Mouse (Mus musculus) embryonic facial prominence, embryonic 15.5 days (tissue): ENCODE data around the gene Bin2. TPM values are rescaled to one million over a fixed set of nuclear protein-coding genes. Genes with fewer than 3 reads are reported as not detected.
A peak's percentile ranks its signal among the peaks of the same experiment; 100 is the strongest.
"Not testable (repeated sequence)": the region's sequence is repeated elsewhere in the genome, so short reads cannot be mapped to it uniquely, and the experiment has no call there.

Source experiments
- ATAC-seq: fragments of 200-750 bp; cut with Nextera tagmentation; 2 replicates; pipeline ENCODE4 v1.8.0; 2017; ENCODE audit warnings: low read depth, moderate TSS enrichment; ENCODE audit not compliant: insufficient number of reproducible peaks, low FRiP score, low TSS enrichment
- H3K27ac ChIP-seq: fragments of 300-500 bp; sonication (generic); replicated peaks from 2 replicates; pipeline ENCODE4 v1.5.1; 2015; ENCODE audit warnings: mild to moderate bottlenecking, inconsistent platforms
- H3K27me3 ChIP-seq: fragments of 300-500 bp; sonication (generic); 2 replicates; pipeline ENCODE4 v1.6.1; 2015; ENCODE audit warnings: inconsistent platforms
- H3K36me3 ChIP-seq: fragments of 300-500 bp; sonication (generic); 2 replicates; pipeline ENCODE4 v1.6.1; 2015; ENCODE audit warnings: mild to moderate bottlenecking, inconsistent platforms
- H3K4me1 ChIP-seq: fragments of 300-500 bp; sonication (generic); 2 replicates; pipeline ENCODE4 v1.6.1; 2015; ENCODE audit warnings: inconsistent platforms
- H3K4me2 ChIP-seq: fragments of 300-500 bp; sonication (generic); replicated peaks from 2 replicates; pipeline ENCODE4 v1.6.1; 2015; ENCODE audit warnings: mild to moderate bottlenecking, inconsistent platforms
- H3K4me3 ChIP-seq: fragments of 300-500 bp; sonication (generic); replicated peaks from 2 replicates; pipeline ENCODE4 v1.5.1; 2015; ENCODE audit warnings: mild to moderate bottlenecking, inconsistent platforms
- H3K9ac ChIP-seq: fragments of 300-500 bp; sonication (generic); 2 replicates; pipeline ENCODE4 v1.6.1; 2015; ENCODE audit warnings: inconsistent platforms
- H3K9me3 ChIP-seq: fragments of 300-500 bp; sonication (generic); replicated peaks from 2 replicates; pipeline ENCODE4 v1.6.1; 2016; ENCODE audit warnings: inconsistent platforms
- WGBS: fragments of 180-500 bp; shearing (Covaris S2); methylation state at CpG from one replicate; pipeline ENCODE4 v1.1.7; 2015; 5-methylcytosine and 5-hydroxymethylcytosine counted together
- polyA plus RNA-seq: library from polyadenylated mRNA; unstranded; fragments of >200 nt; fragmentation: Nextera tagmentation; extraction: Ambion mirVana; gene quantifications from 2 replicates; pipeline ENCODE4 v1.2.1, GENCODE M21; 2015

Gene Bin2
- polyA plus RNA-seq, 1 experiment from 2014 or later, result 5.2 TPM

DNA sequence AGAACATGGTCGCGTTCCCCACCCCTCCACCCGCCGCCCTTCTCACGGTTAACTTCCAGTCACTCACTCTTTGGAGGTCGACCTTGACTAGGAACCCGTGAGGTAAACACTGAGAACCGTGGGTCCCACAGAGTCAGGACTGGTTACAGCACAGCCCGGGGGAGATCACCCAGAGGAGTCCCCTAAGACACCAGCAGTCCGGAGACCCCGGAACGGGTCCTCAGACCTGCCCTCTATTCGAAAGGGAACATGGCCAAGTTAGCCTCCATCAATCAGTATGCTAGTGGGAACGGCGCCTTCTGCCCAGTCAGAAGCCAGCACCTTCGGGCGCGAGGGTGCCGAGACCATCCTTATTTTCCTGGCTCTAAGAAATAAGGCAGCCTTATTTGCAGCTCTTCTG lies 53.1 kb downstream of the Bin2 start:
- H3K4me2 ChIP-seq, result peak overlapping the region; percentile 82
- peak overlapping the region; percentile 97 for H3K4me3 ChIP-seq
- under 1% methylated on average over 19 of the region's 19 CpGs for WGBS
- H3K9ac ChIP-seq, result peak overlapping the region; percentile 84
- H3K4me1 ChIP-seq, result peaks cover 23% of the 10 kb centered on the region
- no peak for ATAC-seq
- peak overlapping the region; percentile 99 for H3K27ac ChIP-seq
- peaks cover 31% of the 10 kb centered on the region for H3K36me3 ChIP-seq
- H3K27me3 ChIP-seq, result no peaks in the 10 kb centered on the region
- no peaks in the 10 kb centered on the region for H3K9me3 ChIP-seq

DNA sequence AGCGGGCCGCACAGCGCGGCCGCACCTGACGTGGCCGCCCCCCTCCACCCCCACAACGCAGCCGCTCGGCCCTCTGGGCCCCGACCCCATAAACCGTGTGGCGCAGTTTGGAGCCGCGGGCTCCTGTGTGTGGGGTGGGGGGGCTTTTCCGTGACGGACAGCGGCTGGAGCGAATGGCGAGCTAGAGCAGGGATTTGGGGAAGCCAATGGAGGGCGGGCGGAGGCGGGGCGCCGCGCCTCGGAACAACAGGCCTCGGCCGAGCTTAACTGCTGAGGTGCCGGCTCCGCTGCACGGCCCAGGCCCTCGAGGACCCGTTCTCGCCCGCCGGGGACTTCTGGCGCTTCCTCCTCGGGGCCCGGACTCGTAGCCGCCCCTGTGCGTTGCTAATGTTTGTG lies 53.5 kb downstream of the Bin2 start:
- Histone ChIP-seq H3K27ac (peak overlapping the region; percentile 99), H3K27me3 (no peaks in the 10 kb centered on the region), H3K4me3 (peak overlapping the region; percentile 97), H3K4me1 (peaks cover 23% of the 10 kb centered on the region), H3K9ac (peak overlapping the region; percentile 84), H3K4me2 (peak overlapping the region; percentile 82), H3K36me3 (peaks cover 31% of the 10 kb centered on the region), H3K9me3 (no peaks in the 10 kb centered on the region)
- under 1% methylated on average over 41 of the region's 43 CpGs for WGBS
- ATAC-seq, result peak; percentile 84

DNA sequence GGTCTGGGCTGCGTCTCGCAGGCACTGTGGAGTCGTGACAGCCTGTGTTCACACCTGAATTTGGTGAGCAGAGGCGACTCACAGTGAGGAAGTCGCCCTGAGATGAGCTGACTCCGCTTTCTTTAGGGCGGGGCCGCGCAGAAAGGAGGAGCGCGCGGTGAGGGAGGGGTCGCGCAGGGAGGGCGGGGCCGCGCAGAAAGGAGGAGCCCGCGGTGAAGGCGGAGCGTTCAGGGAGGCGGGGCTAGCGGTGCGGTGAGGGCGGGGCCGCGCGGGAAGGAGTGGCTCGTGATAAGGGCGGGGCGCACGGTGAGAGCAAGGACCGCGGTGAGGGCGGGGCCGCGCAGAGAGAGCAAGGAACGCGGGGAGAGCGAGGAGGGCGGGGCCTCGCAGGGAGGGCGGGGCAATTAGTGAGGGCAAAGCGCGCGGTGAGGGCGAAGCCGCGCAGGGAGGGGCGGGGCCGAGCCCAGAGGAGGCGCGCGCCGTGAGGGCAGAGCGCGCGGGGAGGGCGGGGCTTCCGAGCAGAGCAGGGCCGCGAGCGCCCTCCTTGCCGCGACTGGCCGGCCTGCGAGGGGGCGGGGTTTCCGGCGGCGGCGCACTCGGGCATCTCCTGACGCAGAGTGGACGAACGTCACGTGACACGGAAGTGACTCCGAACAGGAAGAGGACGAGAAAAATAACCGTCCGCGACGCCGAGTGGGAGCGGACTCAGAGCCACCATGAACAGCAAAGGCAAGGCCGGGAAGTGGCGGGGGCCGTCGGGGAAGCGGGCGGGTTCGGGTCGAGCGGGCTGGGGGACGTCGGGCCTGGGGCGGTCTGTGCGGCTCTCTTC lies 54.1 kb downstream of the Bin2 start, which contains the start of gene Dazap2:
Dazap2 (plus strand) TSS at position 354 of the 829 bp plus-strand sequence.
- peak; percentile 91 for ATAC-seq
- no peaks in the 10 kb centered on the region for H3K27me3 ChIP-seq
- H3K4me3 ChIP-seq, result peak within 1 kb of the TSS; percentile 97
- H3K9me3 ChIP-seq, result no peaks in the 10 kb centered on the region
- H3K36me3 ChIP-seq, result peaks cover 25% of the 10 kb centered on the region
- H3K4me1 ChIP-seq, result peaks cover 23% of the 10 kb centered on the region
- under 1% methylated on average over 85 of the region's 99 CpGs for WGBS
- peak within 1 kb of the TSS; percentile 84 for H3K9ac ChIP-seq
- peak within 1 kb of the TSS; percentile 87 for H3K4me2 ChIP-seq
- peak within 1 kb of the TSS; percentile 99 for H3K27ac ChIP-seq

DNA sequence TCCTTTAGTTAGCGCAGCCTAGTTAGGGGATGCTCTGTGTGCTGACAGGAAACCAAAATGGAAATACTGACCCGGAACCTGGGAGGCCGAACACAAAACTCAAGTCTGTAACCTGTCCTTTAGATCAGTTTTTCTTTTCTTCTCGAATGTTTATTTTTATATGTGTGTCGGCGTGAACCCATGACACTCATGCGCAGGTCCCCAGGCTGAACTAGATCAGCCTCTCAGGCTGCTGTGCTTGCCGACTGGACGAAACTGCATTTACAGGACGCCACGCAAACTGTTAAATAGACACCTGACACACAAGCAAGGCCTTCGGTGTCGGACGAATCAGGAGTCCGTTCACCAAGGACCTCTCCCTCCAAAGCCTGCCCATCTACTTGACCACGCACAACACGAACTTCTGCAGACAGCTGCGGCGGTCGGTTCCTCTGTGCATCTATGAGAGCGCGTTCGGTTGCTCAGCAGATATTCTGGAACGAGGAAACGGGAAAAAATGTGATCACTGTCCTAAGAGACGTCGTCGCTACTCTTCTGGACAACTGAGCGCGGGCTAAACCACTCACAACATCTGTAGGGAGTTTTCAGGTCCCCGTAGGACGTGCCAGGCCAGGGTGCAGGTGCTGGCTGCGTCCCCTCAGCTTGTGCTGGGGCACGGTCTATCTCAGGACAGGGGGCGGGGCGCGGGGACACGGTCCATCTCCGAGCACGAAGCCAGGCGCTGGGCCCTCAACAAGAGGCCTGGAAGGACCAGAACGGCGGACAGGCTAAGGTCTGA lies 54.9 kb downstream of the Bin2 start:
- peak overlapping the region; percentile 63 for H3K27ac ChIP-seq
- H3K4me3 ChIP-seq, result peak overlapping the region; percentile 97
- H3K4me1 ChIP-seq, result peaks cover 23% of the 10 kb centered on the region
- ATAC-seq, result peak; percentile 11
- H3K27me3 ChIP-seq, result no peaks in the 10 kb centered on the region
- peak overlapping the region; percentile 87 for H3K4me2 ChIP-seq
- 11% methylated on average over 43 of the region's 43 CpGs for WGBS
- H3K9me3 ChIP-seq, result no peaks in the 10 kb centered on the region
- H3K9ac ChIP-seq, result peak overlapping the region; percentile 42
- peaks cover 17% of the 10 kb centered on the region for H3K36me3 ChIP-seq

DNA sequence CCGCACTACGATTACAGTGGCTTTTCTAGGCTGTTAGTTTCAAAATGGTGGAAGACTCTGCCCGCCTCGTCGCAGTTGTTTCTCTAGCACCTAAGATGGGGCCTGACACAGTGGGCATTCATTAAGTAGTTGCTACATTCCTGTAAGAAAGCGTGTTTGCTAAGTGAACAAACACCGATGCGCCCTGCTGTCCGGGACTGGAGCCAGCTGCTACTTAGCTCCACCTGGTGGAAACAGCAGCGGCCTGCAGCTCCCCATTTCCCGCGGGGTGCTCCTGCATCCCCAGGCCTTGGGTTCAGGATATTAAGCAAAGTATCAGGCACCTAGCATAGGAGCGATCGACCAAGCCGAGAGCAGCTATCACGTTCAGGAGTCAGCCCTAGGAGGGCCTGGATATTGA lies 55.8 kb downstream of the Bin2 start:
- peak overlapping the region; percentile 13; the same call in 1 of the 2 replicates for H3K4me3 ChIP-seq
- peaks cover 9% of the 10 kb centered on the region for H3K36me3 ChIP-seq
- no peak for ATAC-seq
- H3K9me3 ChIP-seq, result no peaks in the 10 kb centered on the region
- WGBS, result 7% methylated on average over 16 of the region's 16 CpGs
- no peak overlapping the region for H3K9ac ChIP-seq
- 0 out of 2 replicates have a peak overlapping the region, but pooled peaks have one; percentile 8 for H3K27ac ChIP-seq
- no peaks in the 10 kb centered on the region for H3K27me3 ChIP-seq
- H3K4me1 ChIP-seq, result peaks cover 23% of the 10 kb centered on the region
- H3K4me2 ChIP-seq, result peak overlapping the region; percentile 42

DNA sequence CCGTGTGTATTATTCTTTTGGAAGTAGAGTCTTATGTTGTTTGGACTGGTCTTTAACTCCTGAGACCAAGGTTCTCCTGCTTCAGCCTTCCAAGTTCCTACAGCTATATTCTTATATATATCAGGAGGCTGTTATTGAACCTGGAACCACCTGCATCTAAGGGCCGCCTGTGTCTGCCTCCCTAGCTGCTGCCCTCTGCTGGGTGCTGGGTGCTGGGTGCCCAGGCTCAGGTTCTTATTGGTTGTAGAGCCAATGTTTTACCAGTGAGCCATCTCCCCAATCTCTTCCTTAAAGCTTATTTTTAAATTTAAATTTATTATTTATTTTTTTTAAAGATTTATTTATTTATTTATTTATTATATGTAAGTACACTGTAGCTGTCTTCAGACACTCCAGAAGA lies 56.9 kb downstream of the Bin2 start:
- Histone ChIP-seq H3K27ac (no peak overlapping the region), H3K4me3 (no peak overlapping the region), H3K4me2 (no peak overlapping the region), H3K4me1 (peaks cover 23% of the 10 kb centered on the region), H3K36me3 (no peaks in the 10 kb centered on the region; the same call in 1 of the 2 replicates), H3K9ac (no peak overlapping the region), H3K27me3 (no peaks in the 10 kb centered on the region), H3K9me3 (no peaks in the 10 kb centered on the region)
- ATAC-seq, result no peak
- 74% methylated on average over 2 of the region's 2 CpGs for WGBS

DNA sequence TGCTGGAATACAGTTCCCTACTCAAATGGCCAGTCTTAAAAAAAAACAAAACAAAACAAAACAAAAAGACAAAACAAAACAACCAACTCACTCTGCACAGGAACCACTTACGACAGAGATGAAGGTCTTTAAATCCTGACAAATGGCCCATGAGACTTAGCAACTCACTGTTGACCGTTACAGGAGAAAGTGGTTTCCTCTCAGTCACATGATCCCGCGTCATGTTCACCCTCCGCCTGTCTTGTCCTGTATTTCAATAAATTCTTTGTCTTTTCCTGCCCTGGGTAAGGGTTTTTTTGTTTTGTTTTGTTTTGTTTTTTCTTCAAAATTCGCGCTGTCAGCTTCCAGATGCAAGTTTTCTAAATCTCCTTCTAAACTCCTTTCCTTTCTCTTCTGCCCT lies 57.4 kb downstream of the Bin2 start:
- WGBS, result 76% methylated on average over 7 of the region's 7 CpGs
- ATAC-seq, result no peak
- Histone ChIP-seq H3K4me1 (peaks cover 21% of the 10 kb centered on the region), H3K36me3 (no peaks in the 10 kb centered on the region), H3K4me3 (no peak overlapping the region), H3K27ac (no peak overlapping the region), H3K9me3 (no peaks in the 10 kb centered on the region), H3K9ac (no peak overlapping the region), H3K27me3 (no peaks in the 10 kb centered on the region), H3K4me2 (no peak overlapping the region)

DNA sequence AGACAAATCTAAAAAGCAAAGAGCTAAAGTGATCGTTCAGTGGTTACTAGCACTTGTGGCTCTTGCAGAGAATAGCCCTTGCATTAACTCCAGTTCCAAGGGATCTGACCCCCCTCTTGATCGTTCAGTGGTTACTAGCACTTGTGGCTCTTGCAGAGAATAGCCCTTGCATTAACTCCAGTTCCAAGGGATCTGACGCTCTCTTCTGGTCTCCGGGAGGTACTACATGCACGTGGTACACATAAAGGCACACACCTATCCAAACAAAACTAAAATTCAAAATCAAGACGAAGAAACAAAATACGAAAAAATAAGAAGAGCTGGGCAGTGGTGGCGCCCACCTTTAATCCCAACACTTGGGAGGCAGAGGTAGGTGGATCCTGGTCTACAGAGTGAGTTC lies 62.7 kb downstream of the Bin2 start:
- not testable (repeated sequence) for H3K36me3 ChIP-seq, H3K4me2 ChIP-seq, H3K9me3 ChIP-seq, H3K9ac ChIP-seq, H3K4me3 ChIP-seq, ATAC-seq, H3K4me1 ChIP-seq, H3K27ac ChIP-seq, H3K27me3 ChIP-seq
- 89% methylated on average over 8 of the region's 8 CpGs for WGBS

DNA sequence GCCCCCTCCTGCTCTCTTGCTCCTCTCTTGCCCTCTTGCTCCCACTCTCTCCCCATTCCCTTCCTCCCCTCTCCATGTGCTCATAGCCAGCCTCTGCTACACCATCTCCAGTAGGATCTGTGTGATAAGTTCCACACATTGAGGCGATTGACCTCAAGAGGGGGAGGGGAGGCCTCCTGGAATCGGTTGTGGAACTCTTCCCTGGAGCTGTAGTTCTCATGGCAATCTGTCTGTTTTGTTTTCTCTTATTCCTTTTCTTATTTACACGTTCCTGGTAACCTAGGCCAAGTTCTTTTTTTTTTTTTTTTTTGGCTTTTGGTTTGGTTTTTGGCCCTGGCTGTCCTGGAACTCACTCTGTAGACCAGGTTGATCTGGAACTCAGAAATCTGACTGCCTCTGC lies 67.7 kb downstream of the Bin2 start:
- Histone ChIP-seq H3K36me3 (no peaks in the 10 kb centered on the region), H3K27me3 (peaks cover 9% of the 10 kb centered on the region), H3K9me3 (no peaks in the 10 kb centered on the region), H3K4me3 (no peak overlapping the region), H3K27ac (no peak overlapping the region), H3K9ac (no peak overlapping the region), H3K4me2 (no peak overlapping the region), H3K4me1 (peaks cover 27% of the 10 kb centered on the region)
- WGBS, result 47% methylated on average over 3 of the region's 3 CpGs
- no peak for ATAC-seq

DNA sequence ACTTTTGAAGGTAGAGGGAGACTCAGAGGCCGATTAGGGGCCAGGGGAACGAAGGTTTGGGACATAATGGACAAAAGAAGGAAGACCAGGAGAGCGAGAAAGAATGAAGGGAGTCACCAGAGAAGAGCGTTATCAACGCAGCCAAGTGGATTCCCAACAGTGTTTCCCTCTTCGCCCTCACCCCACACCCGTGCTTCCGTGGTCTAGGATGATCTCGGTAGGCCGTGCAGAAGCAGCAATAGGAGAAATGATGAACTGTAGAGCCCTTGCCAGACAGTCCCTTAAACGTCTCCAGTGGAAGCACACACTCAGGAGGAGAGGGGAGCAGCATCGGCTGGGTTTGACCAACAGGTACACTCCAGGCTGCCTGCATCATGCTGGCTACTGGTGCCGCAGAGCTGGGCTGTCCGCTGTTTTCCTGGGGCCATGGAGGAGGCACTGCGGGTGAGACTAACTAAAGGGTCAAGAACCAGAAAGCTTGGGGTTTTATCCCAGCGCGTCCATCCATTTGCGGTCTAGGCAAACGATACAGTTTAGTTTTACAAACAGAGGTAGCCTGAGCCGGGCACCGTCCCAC lies 68.6 kb downstream of the Bin2 start:
- Histone ChIP-seq H3K4me2 (peak overlapping the region; percentile 97), H3K4me1 (peaks cover 27% of the 10 kb centered on the region), H3K9me3 (no peaks in the 10 kb centered on the region), H3K27me3 (peaks cover 9% of the 10 kb centered on the region), H3K27ac (no peak overlapping the region), H3K4me3 (peak overlapping the region; percentile 79), H3K9ac (no peak overlapping the region), H3K36me3 (no peaks in the 10 kb centered on the region)
- WGBS, result 22% methylated on average over 21 of the region's 21 CpGs
- no peak for ATAC-seq
